Mouse (Mus musculus): ENCODE data around the gene Inpp5a.

The Inpp5a gene

GRCm38 (mm10) chr7:139537831-139538230 is 148.9 kb downstream of the Inpp5a start:
- DNase-seq (ENCODE audit: low spot score in 2 of 2) = no peak

DNA sequence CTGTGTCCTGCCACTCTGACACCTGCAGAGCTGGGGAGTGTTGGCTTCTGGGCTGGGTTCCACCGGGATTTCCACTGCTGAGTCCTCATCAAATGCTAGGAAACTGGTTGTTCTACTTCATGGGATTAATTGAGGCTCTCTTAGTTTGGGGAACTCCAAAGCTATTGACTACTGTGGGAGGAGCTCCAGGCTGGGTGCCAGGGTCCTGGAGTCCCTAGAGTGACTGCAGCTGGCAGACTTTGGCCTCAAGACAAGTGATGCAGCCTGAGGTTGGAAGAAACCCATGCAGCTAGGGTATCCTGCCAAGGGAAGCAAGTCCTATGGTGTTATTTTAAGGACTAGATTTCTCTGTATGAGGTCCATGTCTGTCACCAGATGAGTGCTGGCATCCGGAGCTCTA is 149.6 kb downstream of the Inpp5a start:
- no peak for DNase-seq (ENCODE audit: low spot score in 2 of 2)

DNA sequence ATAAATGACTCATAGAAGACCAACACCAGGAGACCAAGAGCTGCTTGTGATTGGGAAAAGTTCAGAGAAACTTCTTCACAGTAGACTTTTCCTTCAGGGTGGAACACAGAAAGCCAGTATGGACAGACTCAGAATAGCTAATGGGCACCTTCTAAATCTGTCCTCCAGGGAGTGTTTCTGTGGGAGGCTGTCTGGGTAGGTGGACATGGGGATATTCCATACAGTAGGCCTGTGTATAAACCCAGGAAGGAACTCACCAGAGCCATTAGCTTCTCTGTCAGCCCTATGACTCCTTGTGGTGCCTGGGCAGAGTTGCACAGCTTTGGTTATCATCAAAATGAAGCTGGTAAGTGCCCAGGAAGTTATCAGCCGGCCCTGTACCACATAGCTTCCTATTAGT is 151.7 kb downstream of the Inpp5a start:
- DNase-seq (ENCODE audit: low spot score in 2 of 2) = no peak

- no peak for DNase-seq (ENCODE audit: low spot score in 2 of 2)
These were observed 152.5 kb downstream of the Inpp5a start for GRCm38 (mm10) chr7:139541422-139541821.

DNA sequence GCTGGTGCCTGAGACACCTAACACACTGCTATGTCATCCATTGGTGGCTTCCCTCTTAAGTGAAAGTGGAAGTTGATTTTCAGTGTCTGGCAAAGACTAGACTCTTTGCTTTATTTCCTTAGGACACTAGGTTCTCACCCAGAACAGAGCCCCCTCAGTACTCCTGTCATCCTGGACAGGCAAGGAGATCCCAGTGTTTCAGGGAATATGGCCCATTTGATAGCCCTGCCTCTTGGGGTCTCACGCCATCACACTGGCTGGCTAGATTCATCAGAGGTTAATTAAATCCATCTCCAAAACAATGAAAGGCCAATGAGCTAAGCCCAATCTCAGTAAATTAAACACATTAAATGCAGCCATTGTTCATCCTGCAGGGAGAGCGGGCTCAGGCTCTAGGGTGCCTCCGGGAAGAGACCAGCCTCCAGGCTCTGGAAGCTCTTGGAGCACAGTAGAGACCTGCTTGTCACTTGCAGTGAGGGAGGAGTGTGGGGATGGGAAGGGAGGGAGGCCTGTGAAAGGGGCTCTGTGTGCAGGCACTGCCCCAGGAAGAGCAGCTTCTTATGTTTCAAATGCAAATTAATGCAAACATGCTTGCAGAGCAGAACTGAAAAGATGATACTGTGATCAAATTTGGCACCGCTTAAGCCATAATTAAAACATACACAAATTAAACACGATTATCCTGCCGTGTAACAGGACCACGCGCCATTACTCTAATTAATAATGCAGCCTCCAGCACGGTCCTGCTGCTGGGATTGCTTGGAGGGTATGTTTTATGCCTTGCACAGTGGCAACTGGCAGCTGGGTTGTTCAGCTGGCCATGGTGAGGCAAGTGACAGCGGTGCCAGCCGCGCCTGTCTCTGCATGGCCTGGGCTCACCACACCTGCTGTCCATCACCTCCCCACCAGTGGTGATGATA is 156.1 kb downstream of the Inpp5a start:
- DNase-seq (ENCODE audit: low spot score in 2 of 2) = no peak

DNA sequence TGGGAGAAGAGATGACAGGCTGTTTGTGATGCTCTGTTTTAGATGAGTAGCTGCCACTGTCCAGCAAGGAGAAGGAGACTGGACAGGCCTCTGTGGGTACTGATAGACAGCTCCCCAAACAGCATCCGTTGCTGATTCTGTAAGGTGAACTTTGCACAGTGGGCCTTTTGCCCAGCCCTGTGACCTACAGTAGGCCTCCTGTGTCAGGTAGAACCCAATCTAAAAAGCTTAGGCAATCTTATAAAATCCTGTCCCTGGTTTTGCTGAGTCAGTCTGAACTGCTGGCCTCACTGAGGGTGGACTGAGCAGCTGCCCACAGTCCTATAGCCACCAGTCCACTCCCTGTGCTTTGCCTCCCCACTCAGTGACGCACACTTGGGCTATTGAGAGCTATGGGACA is 158.4 kb downstream of the Inpp5a start:
- no peak for DNase-seq (ENCODE audit: low spot score in 2 of 2)

- no peak for DNase-seq (ENCODE audit: low spot score in 2 of 2)
These were observed 161.3 kb downstream of the Inpp5a start for GRCm38 (mm10) chr7:139550086-139550783.

GRCm38 (mm10) chr7:139551519-139551918 is 162.6 kb downstream of the Inpp5a start:
- no peak for DNase-seq (ENCODE audit: low spot score in 2 of 2)

GRCm38 (mm10) chr7:139556331-139556730 is 167.4 kb downstream of the Inpp5a start:
- DNase-seq (ENCODE audit: low spot score in 2 of 2) = no peak

DNA sequence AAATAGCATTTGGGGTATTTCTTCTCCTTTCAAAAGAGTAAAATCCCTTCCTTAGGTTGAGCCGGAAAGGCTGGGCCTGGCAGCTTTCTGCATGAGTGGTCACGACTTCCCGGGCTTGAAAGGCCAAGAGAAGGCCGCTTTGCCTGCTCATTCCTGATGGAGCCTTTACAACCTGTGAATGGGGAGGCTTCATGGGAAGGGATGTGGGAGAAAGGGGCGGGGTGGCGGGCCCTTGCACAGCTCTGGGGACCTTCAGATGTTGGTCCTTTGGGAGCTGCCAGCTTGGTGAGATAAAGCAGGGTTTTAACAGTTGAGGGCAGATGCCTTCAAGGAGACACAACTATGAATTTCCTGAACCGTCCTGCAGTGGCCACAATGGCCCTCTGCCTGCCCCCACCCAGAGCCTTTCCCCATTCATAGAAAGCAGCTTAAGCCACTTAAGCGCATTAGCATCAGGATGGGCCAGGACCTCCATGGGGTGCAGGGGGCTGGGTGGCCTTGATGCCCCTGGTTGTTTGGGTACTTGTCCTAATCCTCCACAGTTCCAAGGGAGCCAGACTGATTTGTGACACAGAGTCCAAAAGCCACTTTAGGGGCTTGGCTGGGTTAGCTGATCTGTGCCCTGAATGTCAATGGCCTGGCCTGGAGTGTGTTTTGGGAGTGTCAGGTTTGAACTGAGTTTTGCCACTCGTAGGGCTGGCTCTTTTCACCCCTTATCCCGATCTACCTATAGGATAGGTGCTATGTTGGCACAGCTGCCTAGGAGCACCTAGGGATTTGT is 168.0 kb downstream of the Inpp5a start:
- DNase-seq (ENCODE audit: low spot score in 2 of 2) = no peak

- no peak for DNase-seq (ENCODE audit: low spot score in 2 of 2)
These were observed 170.8 kb downstream of the Inpp5a start for GRCm38 (mm10) chr7:139559659-139560058.

- no peak for DNase-seq (ENCODE audit: low spot score in 2 of 2)
These were observed 174.5 kb downstream of the Inpp5a start for GRCm38 (mm10) chr7:139563425-139563824.

DNA sequence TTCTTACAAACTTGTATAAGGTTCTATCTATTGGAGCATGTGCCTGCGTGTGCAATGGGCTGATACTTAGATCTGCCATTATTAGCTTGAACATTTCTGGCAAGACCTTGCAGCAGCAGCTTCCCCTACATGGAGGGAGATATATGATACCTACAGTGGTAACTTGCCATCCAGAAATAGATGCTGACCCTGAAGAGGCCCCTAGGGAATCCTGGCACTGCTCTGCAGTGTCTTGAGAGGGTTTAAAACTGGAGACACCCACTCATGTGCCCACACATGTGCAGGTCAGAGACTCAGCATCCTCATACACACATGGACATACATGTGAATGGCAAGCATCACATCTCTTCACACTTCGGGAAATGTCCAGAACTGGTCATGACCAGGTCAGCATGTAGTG is 175.3 kb downstream of the Inpp5a start:
- DNase-seq (ENCODE audit: low spot score in 2 of 2) = no peak

DNA sequence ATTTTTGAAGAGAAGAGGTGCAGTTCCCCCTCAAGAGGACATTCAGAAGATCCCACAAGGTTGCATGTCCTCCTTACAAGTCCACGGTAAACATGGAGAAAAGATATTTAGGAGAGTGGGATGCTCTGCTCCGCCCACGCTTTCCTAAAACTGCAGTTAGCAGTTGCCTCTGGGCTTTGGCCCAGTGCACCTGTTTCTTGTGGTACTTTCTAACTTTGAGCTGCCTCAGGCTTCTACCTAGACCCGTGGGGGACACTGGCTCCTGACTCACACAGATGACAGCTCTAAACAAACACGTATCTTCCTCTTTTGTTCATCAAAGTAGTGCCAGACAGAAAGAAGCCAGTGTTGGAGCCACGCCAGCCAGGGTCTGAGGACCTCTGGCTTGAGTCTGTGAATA is 177.1 kb downstream of the Inpp5a start:
- DNase-seq (ENCODE audit: low spot score in 2 of 2) = no peak

- DNase-seq (ENCODE audit: low spot score in 2 of 2) = no peak
These were observed 177.6 kb downstream of the Inpp5a start for GRCm38 (mm10) chr7:139566533-139566932.

GRCm38 (mm10) chr7:139570788-139571187 is 181.9 kb downstream of the Inpp5a start:
- DNase-seq (ENCODE audit: low spot score in 2 of 2) = no peak

DNA sequence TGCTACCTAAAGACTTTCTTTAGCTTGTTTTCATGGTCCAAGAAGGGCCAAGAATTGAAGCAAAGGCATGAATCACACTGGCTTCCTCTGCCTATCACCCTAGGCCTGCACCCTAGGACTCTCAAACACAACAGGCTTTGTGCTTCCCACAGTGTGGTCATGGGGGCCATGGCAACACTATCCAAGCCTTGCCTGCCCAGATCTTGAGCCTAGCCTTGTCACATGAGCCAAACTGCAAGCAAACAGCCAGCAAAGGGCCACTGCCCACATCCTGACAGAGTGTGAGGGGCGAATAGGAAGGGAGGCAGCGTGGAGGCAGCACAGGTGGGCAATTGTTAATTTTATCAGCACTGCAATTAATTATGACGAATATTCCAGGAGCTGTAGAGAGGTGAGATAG is 183.8 kb downstream of the Inpp5a start:
- no peak for DNase-seq (ENCODE audit: low spot score in 2 of 2)

DNA sequence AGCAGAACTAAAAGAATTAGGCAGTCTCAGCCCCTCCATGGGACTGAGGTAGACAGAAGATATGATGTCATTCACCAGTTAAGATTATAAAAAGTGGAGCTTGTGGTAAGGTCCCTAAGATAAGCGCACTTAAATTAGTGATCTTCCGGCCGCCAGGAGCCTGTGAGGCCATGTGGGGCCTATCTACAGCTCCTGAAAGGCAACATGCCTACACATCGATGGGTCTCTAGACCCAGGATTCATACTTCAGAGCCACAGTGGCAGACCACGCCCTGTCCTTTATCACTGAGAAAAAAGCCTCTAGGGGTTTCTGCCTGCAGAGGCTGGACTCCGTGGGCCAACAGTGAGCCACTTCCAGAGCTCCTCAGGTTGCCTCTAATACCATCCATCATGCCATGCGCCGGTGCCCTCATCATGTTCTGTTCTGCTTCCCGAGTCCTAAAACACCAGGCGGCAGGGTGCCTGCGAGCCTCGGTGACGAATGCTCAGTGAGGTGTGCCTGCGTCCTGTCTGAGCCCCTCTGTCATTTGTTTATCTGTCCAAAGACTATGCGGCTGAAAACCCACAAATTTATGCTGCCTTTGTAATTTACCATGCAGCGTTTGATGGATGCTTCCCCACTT is 187.3 kb downstream of the Inpp5a start:
- no peak for DNase-seq (ENCODE audit: low spot score in 2 of 2)

- no peak for DNase-seq (ENCODE audit: low spot score in 2 of 2)
These were observed 190.5 kb downstream of the Inpp5a start for GRCm38 (mm10) chr7:139579261-139579905.

- no peak for DNase-seq (ENCODE audit: low spot score in 2 of 2)
These were observed 192.2 kb downstream of the Inpp5a start for GRCm38 (mm10) chr7:139580851-139581775.
